Mouse (Mus musculus) adrenal gland, adult (tissue): ENCODE measurements around the gene Myom1.

Source experiments
- DNase-seq, 2 experiments: peaks; one replicate each; pipeline ENCODE4 v3.0.0; 2022 to 2023; ENCODE audit warnings: low spot score in 1 of 2; ENCODE audit not compliant: inconsistent age in 2 of 2

Myom1 gene

GRCm38 (mm10) chr17:71002081-71002743, at the start of gene Myom1:
Myom1 (plus strand) TSS chr17:71002633.
- peak; percentile 99 to 100 for DNase-seq

GRCm38 (mm10) chr17:70963546-70963945, 38.9 kb upstream of the Myom1 start:
- DNase-seq, result peak; percentile 95 to 100

- DNase-seq, result peak; percentile 47 to 81
Observed at GRCm38 (mm10) chr17:70965281-70965680, 37.2 kb upstream of the Myom1 start.

GRCm38 (mm10) chr17:70966126-70966525, 36.3 kb upstream of the Myom1 start:
- no peak for DNase-seq

- DNase-seq, result no peak
Observed at GRCm38 (mm10) chr17:70967191-70967590, 35.2 kb upstream of the Myom1 start.

GRCm38 (mm10) chr17:70967646-70968045, 34.8 kb upstream of the Myom1 start:
- no peak for DNase-seq

GRCm38 (mm10) chr17:70968606-70969191, 33.7 kb upstream of the Myom1 start:
- DNase-seq, result peak in 1 of 2 experiments; percentile 67

GRCm38 (mm10) chr17:70971206-70971605, 31.2 kb upstream of the Myom1 start:
- no peak for DNase-seq

GRCm38 (mm10) chr17:70973398-70973797, 29.0 kb upstream of the Myom1 start:
- DNase-seq, result peak in 1 of 2 experiments; percentile 51

GRCm38 (mm10) chr17:70974065-70974464, 28.4 kb upstream of the Myom1 start:
- DNase-seq, result peak in 1 of 2 experiments; percentile 28

GRCm38 (mm10) chr17:70977799-70978198, 24.6 kb upstream of the Myom1 start:
- no peak for DNase-seq

- DNase-seq, result peak in 1 of 2 experiments; percentile 28
Observed at GRCm38 (mm10) chr17:70979345-70980223, 22.8 kb upstream of the Myom1 start.

GRCm38 (mm10) chr17:70985501-70986354, 16.7 kb upstream of the Myom1 start:
- peak in 1 of 2 experiments; percentile 50 for DNase-seq

- no peak for DNase-seq
Observed at GRCm38 (mm10) chr17:70986355-70986740, 16.1 kb upstream of the Myom1 start.

GRCm38 (mm10) chr17:70986831-70987660, 15.4 kb upstream of the Myom1 start:
- DNase-seq, result peak in 1 of 2 experiments; percentile 24

GRCm38 (mm10) chr17:70988337-70988767, 14.1 kb upstream of the Myom1 start:
- peak in 1 of 2 experiments; percentile 43 for DNase-seq

- no peak for DNase-seq
Observed at GRCm38 (mm10) chr17:70989430-70989829, 13.0 kb upstream of the Myom1 start.

- no peak for DNase-seq
Observed at GRCm38 (mm10) chr17:70989991-70990390, 12.4 kb upstream of the Myom1 start.

- DNase-seq, result peak; percentile 90 to 96
Observed at GRCm38 (mm10) chr17:70990403-70991303, 11.8 kb upstream of the Myom1 start.
